Mouse (Mus musculus) heart, adult 11 months (tissue): Measurements from ENCODE around the gene Olfr796.

ENCODE experiments used
- DNase-seq: peaks from one replicate; pipeline ENCODE4 v3.0.0; 2022

Olfr796 gene

GRCm38 (mm10) chr10:129612470-129612869, at the start of gene Olfr796:
Gene Olfr796, minus strand, starts transcription at chr10:129612570.
- no peak for DNase-seq

GRCm38 (mm10) chr10:129657394-129657793, 45.0 kb upstream of the Olfr796 start, which contains the start of gene Olfr800:
Gene Olfr800, plus strand, starts transcription at chr10:129657694.
- DNase-seq = no peak

- no peak for DNase-seq
Measured at GRCm38 (mm10) chr10:129651763-129652162, 39.4 kb upstream of the Olfr796 start.

- DNase-seq = no peak
Measured at GRCm38 (mm10) chr10:129637184-129637583, 24.8 kb upstream of the Olfr796 start, which contains the start of gene Olfr799. Gene Olfr799, plus strand, starts transcription at chr10:129637484.

GRCm38 (mm10) chr10:129627834-129628233, 15.5 kb upstream of the Olfr796 start, which contains the start of gene Olfr798:
Gene Olfr798, minus strand, starts transcription at chr10:129627934.
- DNase-seq = no peak

- no peak for DNase-seq
Measured at GRCm38 (mm10) chr10:129623251-129623650, 10.9 kb upstream of the Olfr796 start.

GRCm38 (mm10) chr10:129621724-129622123, 9.4 kb upstream of the Olfr796 start:
- peak; percentile 74 for DNase-seq

- no peak for DNase-seq
Measured at GRCm38 (mm10) chr10:129577066-129577465, 35.3 kb downstream of the Olfr796 start.

GRCm38 (mm10) chr10:129567355-129567754, 45.0 kb downstream of the Olfr796 start, which contains the start of gene Olfr794:
Gene Olfr794, plus strand, starts transcription at chr10:129567655.
- DNase-seq = no peak
